Mouse (Mus musculus) stomach, postnatal 0 days (tissue): ENCODE results near the gene Gm16253. TPM values are rescaled to one million over a fixed set of nuclear protein-coding genes. Genes with fewer than 3 reads are reported as not detected.

Source experiments
- ATAC-seq: fragments of 200-750 bp; cut with Nextera tagmentation; 2 replicates; pipeline ENCODE4 v1.8.0; 2017; ENCODE audit not compliant: low FRiP score, low TSS enrichment
- DNase-seq: peaks from one replicate; pipeline ENCODE4 v3.0.0-alpha.2; 2016; ENCODE audit warnings: low spot score
- H3K27ac ChIP-seq: fragments of 300-500 bp; sonication (generic); replicated peaks from 2 replicates; pipeline ENCODE4 v1.5.1; 2014; ENCODE audit warnings: mild to moderate bottlenecking, control low read depth
- H3K27me3 ChIP-seq: fragments of 300-500 bp; sonication (generic); 2 replicates; pipeline ENCODE4 v1.6.1; 2014; ENCODE audit warnings: low read length; ENCODE audit not compliant: control insufficient read depth, insufficient read depth
- H3K36me3 ChIP-seq: fragments of 300-500 bp; sonication (generic); 2 replicates; pipeline ENCODE4 v1.6.1; 2014; ENCODE audit warnings: low read length, mixed read lengths; ENCODE audit not compliant: control insufficient read depth, insufficient read depth
- H3K4me1 ChIP-seq: fragments of 300-500 bp; sonication (generic); replicated peaks from 2 replicates; pipeline ENCODE4 v1.6.1; 2014; ENCODE audit warnings: antibody characterized with exemption; ENCODE audit not compliant: control insufficient read depth, insufficient read depth
- H3K4me2 ChIP-seq: fragments of 300-500 bp; sonication (generic); replicated peaks from 2 replicates; pipeline ENCODE4 v1.6.1; 2014; ENCODE audit warnings: low read depth, mild to moderate bottlenecking, control low read depth, moderate library complexity
- H3K4me3 ChIP-seq: fragments of 300-500 bp; sonication (generic); 2 replicates; pipeline ENCODE4 v1.5.1; 2014; ENCODE audit warnings: low read depth, low read length, control low read depth
- H3K9ac ChIP-seq: fragments of 300-500 bp; sonication (generic); 2 replicates; pipeline ENCODE4 v1.6.1; 2014; ENCODE audit warnings: mild to moderate bottlenecking, low read length, control low read depth, mixed read lengths
- H3K9me3 ChIP-seq: fragments of 300-500 bp; sonication (generic); 2 replicates; pipeline ENCODE4 v1.6.1; 2016; ENCODE audit warnings: low read length; ENCODE audit not compliant: control insufficient read depth
- CTCF ChIP-seq: IDR thresholded peaks from 2 replicates; pipeline ENCODE4 v1.5.1; 2016; ENCODE audit warnings: antibody characterized with exemption, low read depth, mild to moderate bottlenecking, moderate library complexity
- EP300 ChIP-seq: optimal IDR thresholded peaks from 2 replicates; pipeline ENCODE3; 2016; ENCODE audit warnings: antibody characterized with exemption
- WGBS: fragments of 180-500 bp; shearing (Covaris S2); extraction: QIAGEN DNeasy Blood & Tissue Kit; methylation state at CpG from one replicate; pipeline ENCODE4 v1.1.7; 2014; 5-methylcytosine and 5-hydroxymethylcytosine counted together
- polyA plus RNA-seq: library from polyadenylated mRNA; unstranded; fragments of >200 nt; fragmentation: Nextera tagmentation; extraction: Ambion mirVana; gene quantifications from 2 replicates; pipeline ENCODE4 v1.2.1, GENCODE M21; 2015

Gm16253 gene
- polyA plus RNA-seq, 1 experiment from 2014 or later = 0.18 TPM

- ATAC-seq = 0 out of 2 replicates have a peak, but pooled peaks have one; percentile 36
- Histone ChIP-seq H3K4me3 (no peak overlapping the region), H3K36me3 (no peaks in the 10 kb centered on the region), H3K27ac (no peak overlapping the region), H3K27me3 (no peaks in the 10 kb centered on the region), H3K4me2 (no peak overlapping the region), H3K9me3 (no peaks in the 10 kb centered on the region), H3K4me1 (no peaks in the 10 kb centered on the region), H3K9ac (no peak overlapping the region)
- no peak for TF ChIP-seq EP300
- peak; percentile 68 for TF ChIP-seq CTCF
- no peak for DNase-seq
- 25% methylated on average over 14 of the region's 14 CpGs for WGBS
Measured at GRCm38 (mm10) chr3:96541328-96542078, 35.3 kb upstream of the Gm16253 start.

DNA sequence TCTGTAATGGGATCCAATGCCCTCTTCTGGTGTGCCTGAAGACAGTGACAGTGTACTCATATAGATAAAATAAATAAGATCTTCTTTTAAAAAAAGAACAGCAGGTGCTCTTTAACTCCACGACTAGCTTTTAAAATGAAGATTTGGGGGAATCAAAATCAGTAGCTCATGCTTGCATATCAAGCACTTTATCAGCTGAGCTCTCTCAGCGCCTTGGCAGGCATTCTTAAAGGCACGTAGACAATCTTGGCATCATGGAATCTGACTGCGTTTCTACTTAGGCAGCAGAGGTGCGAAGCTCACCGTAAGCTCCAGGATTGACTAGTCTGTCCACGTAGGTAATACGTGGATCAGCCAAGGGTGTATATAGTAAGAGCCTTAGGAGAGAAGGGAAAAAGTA, 34.2 kb upstream of the Gm16253 start:
- DNase-seq (no peak), ATAC-seq (no peak)
- Histone ChIP-seq H3K9ac (no peak overlapping the region), H3K27ac (no peak overlapping the region), H3K4me2 (no peak overlapping the region), H3K36me3 (no peaks in the 10 kb centered on the region), H3K9me3 (no peaks in the 10 kb centered on the region), H3K4me3 (no peak overlapping the region), H3K27me3 (no peaks in the 10 kb centered on the region), H3K4me1 (no peaks in the 10 kb centered on the region)
- 68% methylated on average over 8 of the region's 8 CpGs for WGBS
- no peak for TF ChIP-seq CTCF
- no peak for TF ChIP-seq EP300

GRCm38 (mm10) chr3:96543345-96543744, 33.4 kb upstream of the Gm16253 start:
- TF ChIP-seq CTCF (no peak), EP300 (no peak)
- no peak for DNase-seq
- no peak overlapping the region for H3K9ac ChIP-seq
- no peaks in the 10 kb centered on the region for H3K27me3 ChIP-seq
- no peaks in the 10 kb centered on the region for H3K36me3 ChIP-seq
- H3K27ac ChIP-seq = no peak overlapping the region
- 82% methylated on average over 11 of the region's 11 CpGs for WGBS
- no peak overlapping the region for H3K4me2 ChIP-seq
- no peak for ATAC-seq
- no peaks in the 10 kb centered on the region for H3K9me3 ChIP-seq
- no peak overlapping the region for H3K4me3 ChIP-seq
- no peaks in the 10 kb centered on the region for H3K4me1 ChIP-seq

DNA sequence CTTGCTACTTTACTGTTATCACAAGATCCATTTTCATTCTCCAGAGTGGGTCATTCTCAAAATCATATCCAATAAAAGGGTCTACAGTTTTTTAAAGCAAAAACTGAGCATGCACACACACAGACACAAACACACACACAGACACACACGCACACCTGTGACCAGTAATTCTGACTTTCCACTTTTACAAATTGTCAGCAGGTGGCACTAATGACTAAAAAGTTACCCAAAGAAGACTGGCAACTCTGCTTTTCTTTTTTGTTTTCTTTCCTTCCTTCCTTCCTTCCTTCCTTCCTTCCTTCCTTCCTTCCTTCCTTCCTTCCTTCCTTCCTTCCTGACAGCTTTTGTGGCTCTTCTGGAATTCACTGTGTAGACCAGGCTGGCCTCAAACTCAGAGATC, 31.2 kb upstream of the Gm16253 start:
- H3K27ac ChIP-seq = no peak overlapping the region
- no peaks in the 10 kb centered on the region for H3K36me3 ChIP-seq
- no peaks in the 10 kb centered on the region for H3K4me1 ChIP-seq
- DNase-seq (no peak), ATAC-seq (no peak)
- TF ChIP-seq EP300 = no peak
- TF ChIP-seq CTCF = peak; percentile 67
- H3K9ac ChIP-seq = no peak overlapping the region
- no peaks in the 10 kb centered on the region for H3K9me3 ChIP-seq
- WGBS = 30% methylated on average over 1 of the region's 1 CpGs
- no peaks in the 10 kb centered on the region for H3K27me3 ChIP-seq
- no peak overlapping the region for H3K4me3 ChIP-seq
- no peak overlapping the region for H3K4me2 ChIP-seq

DNA sequence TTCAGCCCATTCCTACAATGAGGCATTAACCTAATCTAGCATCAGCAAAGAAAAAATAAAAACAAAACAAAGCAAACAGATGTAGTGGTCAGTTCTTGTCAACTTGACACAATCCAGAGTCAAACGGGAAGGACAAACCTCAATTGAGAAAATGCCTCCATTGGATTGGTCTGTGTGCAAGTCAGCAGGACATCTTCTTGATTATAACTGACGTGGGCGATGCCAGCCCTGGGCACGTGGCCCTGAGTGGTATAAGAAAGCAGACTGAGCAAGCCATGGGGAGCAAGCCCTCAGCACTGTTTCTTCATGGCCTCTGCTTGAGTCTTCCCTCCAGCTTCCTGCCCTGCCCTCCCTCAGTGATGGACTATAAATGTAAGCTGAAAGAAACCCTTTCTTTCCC, 29.9 kb upstream of the Gm16253 start:
- H3K36me3 ChIP-seq = no peaks in the 10 kb centered on the region
- no peak overlapping the region for H3K27ac ChIP-seq
- DNase-seq (no peak), ATAC-seq (no peak)
- H3K27me3 ChIP-seq = no peaks in the 10 kb centered on the region
- TF ChIP-seq CTCF = no peak
- no peak for TF ChIP-seq EP300
- no peak overlapping the region for H3K4me2 ChIP-seq
- H3K4me3 ChIP-seq = no peak overlapping the region
- H3K4me1 ChIP-seq = no peaks in the 10 kb centered on the region; the same call in none of the 2 replicates
- H3K9me3 ChIP-seq = no peaks in the 10 kb centered on the region
- H3K9ac ChIP-seq = no peak overlapping the region
- 53% methylated on average over 4 of the region's 4 CpGs for WGBS

DNA sequence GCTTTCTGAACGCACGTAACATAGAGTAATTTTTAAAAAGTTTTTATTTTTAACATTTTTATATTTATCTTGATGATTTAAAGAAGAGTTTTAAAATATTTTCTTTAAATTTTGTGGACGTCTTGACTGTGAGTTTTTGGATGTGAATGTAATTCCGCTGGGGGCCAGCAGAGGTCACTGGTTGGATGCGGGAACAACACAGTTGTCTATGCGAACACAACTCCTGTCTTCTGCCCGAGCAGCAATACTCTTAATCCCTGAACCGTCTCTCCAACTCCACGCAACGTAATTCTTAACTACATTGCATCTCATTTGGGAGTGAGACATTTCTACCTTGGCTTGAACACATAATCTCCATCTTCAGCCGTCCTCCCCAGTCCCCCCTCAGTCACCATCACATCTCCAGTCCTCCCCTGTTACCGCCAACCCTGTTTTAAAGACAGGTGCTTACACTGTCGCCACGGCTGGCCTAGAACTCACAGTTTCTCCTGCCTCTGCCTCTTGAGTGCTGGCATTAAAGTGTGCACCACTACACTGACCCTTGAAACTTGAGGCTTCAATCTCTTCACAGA, 29.3 kb upstream of the Gm16253 start:
- DNase-seq = peak; percentile 81
- H3K4me1 ChIP-seq = no peaks in the 10 kb centered on the region; the same call in none of the 2 replicates
- H3K4me3 ChIP-seq = no peak overlapping the region
- no peaks in the 10 kb centered on the region for H3K27me3 ChIP-seq
- no peak overlapping the region for H3K27ac ChIP-seq
- no peaks in the 10 kb centered on the region for H3K36me3 ChIP-seq
- TF ChIP-seq CTCF (peak; percentile 90), EP300 (no peak)
- WGBS = 8% methylated on average over 14 of the region's 14 CpGs
- H3K9me3 ChIP-seq = no peaks in the 10 kb centered on the region
- ATAC-seq = peak; percentile 28; the same call in 1 of the 2 replicates
- H3K9ac ChIP-seq = no peak overlapping the region
- H3K4me2 ChIP-seq = no peak overlapping the region
